Mouse (Mus musculus) hindbrain, embryonic 12.5 days (tissue): ENCODE measurements around the gene Cttnbp2. TPM values are rescaled to one million over a fixed set of nuclear protein-coding genes. Genes with fewer than 3 reads are reported as not detected.

Experiments
- ATAC-seq: fragments of 200-750 bp; cut with Nextera tagmentation; 2 replicates; pipeline ENCODE4 v1.8.0; 2017; ENCODE audit warnings: moderate TSS enrichment; ENCODE audit not compliant: low FRiP score
- H3K27ac ChIP-seq: fragments of 300-500 bp; sonication (generic); 2 replicates; pipeline ENCODE4 v1.5.1; 2016; ENCODE audit warnings: mild to moderate bottlenecking
- H3K27me3 ChIP-seq: fragments of 300-500 bp; sonication (generic); 2 replicates; pipeline ENCODE4 v1.6.1; 2016; ENCODE audit warnings: mild to moderate bottlenecking
- H3K36me3 ChIP-seq: fragments of 300-500 bp; sonication (generic); 2 replicates; pipeline ENCODE4 v1.6.1; 2016; ENCODE audit warnings: mild to moderate bottlenecking
- H3K4me1 ChIP-seq: fragments of 300-500 bp; sonication (generic); 2 replicates; pipeline ENCODE4 v1.6.1; 2016
- H3K4me2 ChIP-seq: fragments of 300-500 bp; sonication (generic); replicated peaks from 2 replicates; pipeline ENCODE4 v1.6.1; 2016; ENCODE audit warnings: mild to moderate bottlenecking
- H3K4me3 ChIP-seq: fragments of 300-500 bp; sonication (generic); 2 replicates; pipeline ENCODE4 v1.5.1; 2016; ENCODE audit warnings: mild to moderate bottlenecking
- H3K9ac ChIP-seq: fragments of 300-500 bp; sonication (generic); 2 replicates; pipeline ENCODE4 v1.6.1; 2016; ENCODE audit warnings: mild to moderate bottlenecking, moderate library complexity
- H3K9me3 ChIP-seq: fragments of 300-500 bp; sonication (generic); replicated peaks from 2 replicates; pipeline ENCODE4 v1.6.1; 2016; ENCODE audit warnings: mild to moderate bottlenecking
- WGBS: fragments of 180-500 bp; shearing (Covaris S2); methylation state at CpG from one replicate; pipeline ENCODE4 v1.1.7; 2016; 5-methylcytosine and 5-hydroxymethylcytosine counted together
- polyA plus RNA-seq: library from polyadenylated mRNA; unstranded; fragments of >200 nt; fragmentation: Nextera tagmentation; extraction: Ambion mirVana; gene quantifications from 2 replicates; pipeline ENCODE4 v1.2.1, GENCODE M21; 2016

The Cttnbp2 gene
- polyA plus RNA-seq, 1 experiment from 2014 or later = 40.0 TPM

- no peak overlapping the region for H3K27ac ChIP-seq
- H3K9me3 ChIP-seq = no peaks in the 10 kb centered on the region
- 0 out of 2 replicates have a peak, but pooled peaks cover 2% of the 10 kb centered on the region for H3K4me1 ChIP-seq
- no peak overlapping the region for H3K4me2 ChIP-seq
- ATAC-seq = no peak
- peaks cover 5% of the 10 kb centered on the region; the same call in 1 of the 2 replicates for H3K36me3 ChIP-seq
- 83% methylated on average over 1 of the region's 1 CpGs for WGBS
- H3K4me3 ChIP-seq = no peak overlapping the region
- no peaks in the 10 kb centered on the region for H3K27me3 ChIP-seq
- H3K9ac ChIP-seq = no peak overlapping the region
These were observed 21.7 kb downstream of the Cttnbp2 start for GRCm38 (mm10) chr6:18492977-18493376.

DNA sequence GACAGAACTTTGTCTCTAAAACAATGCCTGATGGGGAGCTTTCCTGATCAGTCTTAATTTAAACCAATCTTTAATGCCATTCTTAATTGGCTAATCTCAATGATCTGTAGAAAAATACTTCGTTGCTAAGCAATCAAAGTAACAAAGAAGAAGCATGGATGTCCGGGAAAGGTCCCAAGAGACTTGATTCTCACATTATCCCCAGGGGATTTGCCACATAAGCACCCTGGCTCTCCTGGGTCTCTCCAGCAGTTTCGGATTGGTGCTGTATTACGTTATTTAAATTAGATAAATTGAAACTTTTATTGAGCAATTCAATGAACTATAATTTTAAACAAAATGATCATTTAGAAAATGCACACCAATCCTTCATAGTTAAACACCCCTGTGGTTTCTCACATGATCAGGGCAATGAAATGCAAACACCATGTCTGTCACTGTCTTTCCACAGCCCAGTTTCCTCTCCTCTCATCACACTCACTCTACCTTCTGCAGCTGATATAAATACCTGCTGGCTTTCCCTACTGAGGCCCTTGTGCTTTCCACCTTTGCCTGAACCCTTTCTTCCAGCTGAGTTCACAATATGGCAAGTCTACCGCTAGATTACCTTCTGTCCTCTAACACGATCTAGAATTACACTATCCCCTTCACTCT lies 22.3 kb downstream of the Cttnbp2 start:
- WGBS = 62% methylated on average over 6 of the region's 6 CpGs
- Histone ChIP-seq H3K9ac (no peak overlapping the region), H3K4me2 (no peak overlapping the region), H3K9me3 (no peaks in the 10 kb centered on the region), H3K27me3 (no peaks in the 10 kb centered on the region), H3K4me3 (no peak overlapping the region), H3K4me1 (0 out of 2 replicates have a peak, but pooled peaks cover 2% of the 10 kb centered on the region), H3K36me3 (peaks cover 5% of the 10 kb centered on the region; the same call in 1 of the 2 replicates), H3K27ac (no peak overlapping the region)
- no peak for ATAC-seq

DNA sequence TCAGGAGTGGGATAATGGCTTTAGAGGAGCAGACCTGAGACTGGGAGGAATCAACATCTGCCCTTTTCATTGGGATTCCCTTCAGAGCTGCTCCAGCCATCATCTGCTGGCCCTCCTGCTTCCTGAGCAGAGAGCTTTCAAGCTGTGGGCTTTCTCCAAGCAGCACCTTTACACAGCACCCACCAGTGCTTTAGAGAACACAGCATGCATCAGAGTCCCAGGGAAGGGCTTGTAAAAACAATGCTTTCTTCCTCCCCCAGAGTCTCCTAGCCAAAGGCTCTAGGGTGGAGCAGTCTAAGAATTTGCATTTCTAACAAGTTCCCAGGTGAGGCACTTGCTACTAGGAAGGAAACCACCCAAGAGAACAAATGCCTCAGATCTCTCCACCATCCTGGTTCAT lies 29.6 kb downstream of the Cttnbp2 start:
- Histone ChIP-seq H3K36me3 (no peaks in the 10 kb centered on the region), H3K27ac (no peak overlapping the region), H3K9ac (no peak overlapping the region), H3K4me2 (no peak overlapping the region), H3K4me3 (no peak overlapping the region), H3K9me3 (no peaks in the 10 kb centered on the region), H3K27me3 (no peaks in the 10 kb centered on the region), H3K4me1 (0 out of 2 replicates have a peak, but pooled peaks cover 3% of the 10 kb centered on the region)
- no peak for ATAC-seq

- Histone ChIP-seq H3K36me3 (no peaks in the 10 kb centered on the region), H3K9me3 (no peaks in the 10 kb centered on the region), H3K4me1 (0 out of 2 replicates have a peak, but pooled peaks cover 3% of the 10 kb centered on the region), H3K27ac (no peak overlapping the region), H3K9ac (no peak overlapping the region), H3K4me3 (no peak overlapping the region), H3K27me3 (no peaks in the 10 kb centered on the region), H3K4me2 (no peak overlapping the region)
- no peak for ATAC-seq
- WGBS = 85% methylated on average over 5 of the region's 5 CpGs
These were observed 30.6 kb downstream of the Cttnbp2 start for GRCm38 (mm10) chr6:18484061-18484460.

DNA sequence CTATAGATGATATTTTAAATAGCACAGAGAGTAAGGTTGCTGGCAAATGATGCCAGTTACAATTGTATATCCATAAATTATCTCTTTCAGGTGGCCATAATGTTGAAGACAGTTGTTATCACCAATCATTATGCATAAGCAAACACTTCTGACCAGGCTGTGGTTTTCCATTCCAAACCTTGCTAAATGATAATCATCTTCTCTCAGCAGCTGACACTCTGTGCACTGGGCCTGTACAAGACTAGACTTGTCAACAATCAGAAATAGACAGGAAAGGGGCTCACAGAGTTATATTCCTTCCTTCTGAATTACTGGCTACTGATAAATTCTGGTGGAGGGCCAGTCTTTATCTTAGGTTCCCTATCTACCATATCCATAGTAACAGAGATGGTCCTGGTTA lies 32.1 kb downstream of the Cttnbp2 start:
- ATAC-seq = no peak
- no peaks in the 10 kb centered on the region for H3K27me3 ChIP-seq
- no peak overlapping the region for H3K9ac ChIP-seq
- no peaks in the 10 kb centered on the region for H3K9me3 ChIP-seq
- H3K4me1 ChIP-seq = 0 out of 2 replicates have a peak, but pooled peaks cover 3% of the 10 kb centered on the region
- H3K4me3 ChIP-seq = no peak overlapping the region
- H3K36me3 ChIP-seq = no peaks in the 10 kb centered on the region
- no peak overlapping the region for H3K27ac ChIP-seq
- H3K4me2 ChIP-seq = no peak overlapping the region

DNA sequence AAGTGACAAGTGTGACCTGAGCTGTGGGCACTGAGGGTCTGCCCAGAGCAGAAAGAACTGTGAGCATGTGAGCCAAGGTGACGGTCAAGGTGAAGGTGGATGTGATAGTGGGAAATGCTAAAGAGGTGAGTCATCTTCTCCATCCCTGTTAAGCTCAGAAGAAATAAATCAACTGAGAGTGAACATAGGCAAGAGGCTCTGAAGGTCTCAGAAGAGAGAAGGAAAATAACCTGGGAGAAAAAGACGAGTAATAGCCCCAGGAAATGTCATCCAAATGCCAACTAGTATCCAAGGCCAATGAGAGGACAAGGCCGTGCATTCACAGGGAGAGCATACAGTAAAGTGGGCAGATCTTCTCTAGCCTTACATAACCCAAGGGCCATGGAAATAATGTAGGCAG lies 32.9 kb downstream of the Cttnbp2 start:
- Histone ChIP-seq H3K4me1 (0 out of 2 replicates have a peak, but pooled peaks cover 3% of the 10 kb centered on the region), H3K36me3 (no peaks in the 10 kb centered on the region), H3K4me2 (no peak overlapping the region), H3K27me3 (no peaks in the 10 kb centered on the region), H3K9ac (no peak overlapping the region), H3K9me3 (no peaks in the 10 kb centered on the region), H3K4me3 (no peak overlapping the region), H3K27ac (no peak overlapping the region)
- WGBS = 84% methylated on average over 3 of the region's 3 CpGs
- ATAC-seq = no peak

DNA sequence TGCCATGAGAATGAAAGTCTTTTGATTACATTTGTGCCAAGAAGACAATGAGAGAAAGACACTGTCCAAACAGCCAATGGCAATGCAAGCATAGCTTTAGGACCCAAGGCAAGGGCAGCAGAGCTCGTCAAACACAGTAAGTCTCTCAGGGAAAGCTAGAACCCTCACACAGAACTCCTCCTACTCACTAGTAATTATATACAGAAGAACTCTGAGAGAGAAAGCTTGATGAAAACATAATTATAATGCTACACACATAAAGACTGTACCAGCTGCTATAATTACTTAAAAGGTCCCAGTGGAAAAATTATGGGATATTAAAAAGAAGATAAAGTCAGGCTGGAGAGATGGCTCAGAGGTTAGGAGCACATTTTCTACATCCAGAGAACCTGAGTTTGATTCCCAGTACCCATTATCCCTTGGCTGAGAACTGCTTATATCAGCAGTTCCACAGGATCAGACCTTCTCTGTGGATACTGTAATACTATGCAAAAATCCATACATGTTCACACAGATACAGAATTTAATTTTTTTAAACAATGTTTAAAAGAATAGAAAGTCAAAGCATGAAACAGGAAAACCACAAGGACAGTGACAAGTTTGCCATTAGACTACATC lies 37.2 kb downstream of the Cttnbp2 start:
- H3K36me3 ChIP-seq = no peaks in the 10 kb centered on the region

DNA sequence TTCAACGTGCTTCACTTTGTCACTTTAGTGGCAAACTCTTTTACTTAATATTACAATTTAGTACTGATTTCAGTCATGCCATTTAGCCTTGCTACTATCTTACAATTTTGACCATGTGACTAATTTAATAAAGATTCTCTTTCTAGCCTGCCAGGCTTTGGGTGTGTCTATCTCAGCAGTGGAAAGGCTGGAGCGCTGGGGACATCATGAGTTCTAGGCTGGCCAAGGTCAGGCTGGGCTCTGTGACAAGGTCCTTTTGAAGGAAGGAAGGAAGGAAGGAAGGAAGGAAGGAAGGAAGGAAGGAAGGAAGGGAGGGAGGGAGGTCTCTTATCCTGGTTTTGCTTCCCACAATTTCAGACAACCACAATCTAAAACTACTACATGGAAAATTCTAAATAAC lies 39.7 kb downstream of the Cttnbp2 start:
- no peak for ATAC-seq
- H3K9ac ChIP-seq = no peak overlapping the region
- H3K27me3 ChIP-seq = no peaks in the 10 kb centered on the region
- H3K4me2 ChIP-seq = no peak overlapping the region
- no peaks in the 10 kb centered on the region for H3K9me3 ChIP-seq
- H3K4me1 ChIP-seq = no peaks in the 10 kb centered on the region
- no peak overlapping the region for H3K27ac ChIP-seq
- no peak overlapping the region for H3K4me3 ChIP-seq
- 88% methylated on average over 2 of the region's 2 CpGs for WGBS
- H3K36me3 ChIP-seq = no peaks in the 10 kb centered on the region

More for the DNA sequence above, 37.2 kb downstream of the Cttnbp2 start:
- Histone ChIP-seq H3K27me3 (no peaks in the 10 kb centered on the region), H3K4me3 (no peak overlapping the region), H3K4me1 (no peaks in the 10 kb centered on the region), H3K4me2 (no peak overlapping the region), H3K9me3 (no peaks in the 10 kb centered on the region), H3K27ac (no peak overlapping the region), H3K9ac (no peak overlapping the region)
- 55% methylated on average over 1 of the region's 1 CpGs for WGBS
- no peak for ATAC-seq

- H3K9me3 ChIP-seq = no peaks in the 10 kb centered on the region
- no peaks in the 10 kb centered on the region for H3K27me3 ChIP-seq
- H3K4me2 ChIP-seq = no peak overlapping the region
- H3K27ac ChIP-seq = no peak overlapping the region
- H3K4me3 ChIP-seq = no peak overlapping the region
- ATAC-seq = no peak
- H3K4me1 ChIP-seq = no peaks in the 10 kb centered on the region
- no peak overlapping the region for H3K9ac ChIP-seq
- WGBS = 68% methylated on average over 1 of the region's 1 CpGs
- no peaks in the 10 kb centered on the region for H3K36me3 ChIP-seq
These were observed 40.1 kb downstream of the Cttnbp2 start for GRCm38 (mm10) chr6:18474541-18474940.

- Histone ChIP-seq H3K4me1 (peaks cover 5% of the 10 kb centered on the region; the same call in 1 of the 2 replicates), H3K4me3 (no peak overlapping the region), H3K36me3 (no peaks in the 10 kb centered on the region), H3K9me3 (no peaks in the 10 kb centered on the region), H3K9ac (no peak overlapping the region), H3K27ac (no peak overlapping the region), H3K4me2 (no peak overlapping the region), H3K27me3 (no peaks in the 10 kb centered on the region)
- WGBS = 79% methylated on average over 2 of the region's 2 CpGs
- ATAC-seq = no peak
These were observed 45.4 kb downstream of the Cttnbp2 start for GRCm38 (mm10) chr6:18469206-18469605.

DNA sequence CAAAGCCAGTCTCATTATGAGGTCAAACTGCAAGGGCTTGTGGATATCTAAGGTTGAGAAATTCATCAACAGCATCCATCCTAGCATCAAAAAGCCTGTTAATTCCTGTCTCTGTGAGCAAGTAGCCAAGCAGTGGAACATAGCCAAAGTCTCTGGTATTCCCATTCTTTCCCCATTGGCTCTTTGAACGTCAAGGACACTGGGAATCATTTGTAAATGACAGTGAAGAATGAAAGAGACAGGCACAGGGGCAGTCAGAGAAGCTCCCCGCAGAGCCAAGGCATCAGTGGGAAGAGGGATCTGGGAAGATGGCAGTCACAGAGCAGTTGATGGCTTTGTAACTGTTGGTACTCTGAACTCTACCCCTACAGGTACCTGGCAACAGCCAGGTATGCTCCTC lies 46.9 kb downstream of the Cttnbp2 start:
- 39% methylated on average over 2 of the region's 2 CpGs for WGBS
- H3K4me1 ChIP-seq = peaks cover 5% of the 10 kb centered on the region; the same call in 1 of the 2 replicates
- H3K27me3 ChIP-seq = no peaks in the 10 kb centered on the region
- ATAC-seq = no peak
- no peak overlapping the region for H3K9ac ChIP-seq
- H3K27ac ChIP-seq = no peak overlapping the region
- H3K36me3 ChIP-seq = no peaks in the 10 kb centered on the region
- H3K9me3 ChIP-seq = no peaks in the 10 kb centered on the region
- H3K4me3 ChIP-seq = no peak overlapping the region
- no peak overlapping the region for H3K4me2 ChIP-seq

DNA sequence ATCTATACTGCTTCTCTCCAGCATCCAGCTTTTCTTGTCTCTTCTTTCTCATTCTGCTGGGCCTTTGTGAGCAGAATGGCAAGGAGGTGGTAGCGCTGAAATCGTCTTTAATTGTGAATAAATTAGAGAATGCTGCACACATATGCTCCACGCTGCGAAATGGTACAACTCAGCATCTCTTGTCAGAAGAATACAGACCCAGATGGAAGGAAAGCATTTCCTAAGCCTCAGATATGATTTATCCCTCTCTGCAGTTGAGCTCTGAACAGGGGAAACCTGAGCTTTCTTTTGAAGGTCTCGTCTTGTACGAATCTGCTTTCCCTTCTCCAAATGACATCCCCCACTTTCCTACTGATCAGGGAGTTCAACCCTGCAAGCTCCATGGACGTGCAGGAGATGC lies 48.4 kb downstream of the Cttnbp2 start:
- H3K27me3 ChIP-seq = no peaks in the 10 kb centered on the region
- peaks cover 5% of the 10 kb centered on the region; the same call in 1 of the 2 replicates for H3K4me1 ChIP-seq
- no peak for ATAC-seq
- H3K4me3 ChIP-seq = no peak overlapping the region
- H3K9ac ChIP-seq = no peak overlapping the region
- no peak overlapping the region for H3K4me2 ChIP-seq
- WGBS = 66% methylated on average over 7 of the region's 7 CpGs
- no peak overlapping the region for H3K27ac ChIP-seq
- H3K36me3 ChIP-seq = no peaks in the 10 kb centered on the region
- H3K9me3 ChIP-seq = no peaks in the 10 kb centered on the region

- H3K9ac ChIP-seq = no peak overlapping the region
- H3K27ac ChIP-seq = no peak overlapping the region
- no peaks in the 10 kb centered on the region for H3K9me3 ChIP-seq
- 64% methylated on average over 10 of the region's 10 CpGs for WGBS
- no peaks in the 10 kb centered on the region for H3K27me3 ChIP-seq
- H3K4me2 ChIP-seq = no peak overlapping the region
- no peak overlapping the region for H3K4me3 ChIP-seq
- no peak for ATAC-seq
- H3K36me3 ChIP-seq = no peaks in the 10 kb centered on the region
- peaks cover 5% of the 10 kb centered on the region; the same call in 1 of the 2 replicates for H3K4me1 ChIP-seq
These were observed 49.0 kb downstream of the Cttnbp2 start for GRCm38 (mm10) chr6:18465626-18466025.
